Mouse (Mus musculus) liver, embryonic 15.5 days (tissue): ENCODE results near the gene Pramef8. TPM values are rescaled to one million over a fixed set of nuclear protein-coding genes. Genes with fewer than 3 reads are reported as not detected.
"Not testable (repeated sequence)": the region's sequence is repeated elsewhere in the genome, so short reads cannot be mapped to it uniquely, and the experiment has no call there.

Experiments used
- ATAC-seq: fragments of 200-750 bp; cut with Nextera tagmentation; 2 replicates; pipeline ENCODE4 v1.8.0; 2017; ENCODE audit warnings: moderate number of reproducible peaks, mild to moderate bottlenecking, moderate library complexity; ENCODE audit not compliant: insufficient read depth
- H3K27ac ChIP-seq: fragments of 300-500 bp; sonication (generic); replicated peaks from 2 replicates; pipeline ENCODE4 v1.5.1; 2015; ENCODE audit warnings: mild to moderate bottlenecking, inconsistent platforms
- H3K27me3 ChIP-seq: fragments of 300-500 bp; sonication (generic); 2 replicates; pipeline ENCODE4 v1.6.1; 2015; ENCODE audit warnings: mild to moderate bottlenecking, inconsistent platforms
- H3K36me3 ChIP-seq: fragments of 300-500 bp; sonication (generic); replicated peaks from 2 replicates; pipeline ENCODE4 v1.6.1; 2015; ENCODE audit warnings: moderate library complexity, mild to moderate bottlenecking, inconsistent platforms
- H3K4me1 ChIP-seq: fragments of 300-500 bp; sonication (generic); replicated peaks from 2 replicates; pipeline ENCODE4 v1.6.1; 2015; ENCODE audit warnings: inconsistent platforms
- H3K4me2 ChIP-seq: fragments of 300-500 bp; sonication (generic); 2 replicates; pipeline ENCODE4 v1.6.1; 2015; ENCODE audit warnings: moderate library complexity, mild to moderate bottlenecking, inconsistent platforms
- H3K4me3 ChIP-seq: fragments of 300-500 bp; sonication (generic); replicated peaks from 2 replicates; pipeline ENCODE4 v1.5.1; 2015; ENCODE audit warnings: mild to moderate bottlenecking, inconsistent platforms
- H3K9ac ChIP-seq: fragments of 300-500 bp; sonication (generic); 2 replicates; pipeline ENCODE4 v1.6.1; 2015; ENCODE audit warnings: moderate library complexity, mild to moderate bottlenecking, inconsistent platforms
- H3K9me3 ChIP-seq: fragments of 300-500 bp; sonication (generic); replicated peaks from 2 replicates; pipeline ENCODE4 v1.6.1; 2016; ENCODE audit warnings: inconsistent platforms
- WGBS: fragments of 180-500 bp; shearing (Covaris S2); methylation state at CpG from one replicate; pipeline ENCODE4 v1.1.7; 2015; ENCODE audit warnings: mixed read lengths; ENCODE audit not compliant: insufficient replicate concordance; 5-methylcytosine and 5-hydroxymethylcytosine counted together
- polyA plus RNA-seq: library from polyadenylated mRNA; unstranded; fragments of >200 nt; fragmentation: Nextera tagmentation; extraction: Ambion mirVana; gene quantifications from 2 replicates; pipeline ENCODE4 v1.2.1, GENCODE M21; 2015

Gene Pramef8
- polyA plus RNA-seq, 1 experiment from 2014 or later, result 3.8 TPM

DNA sequence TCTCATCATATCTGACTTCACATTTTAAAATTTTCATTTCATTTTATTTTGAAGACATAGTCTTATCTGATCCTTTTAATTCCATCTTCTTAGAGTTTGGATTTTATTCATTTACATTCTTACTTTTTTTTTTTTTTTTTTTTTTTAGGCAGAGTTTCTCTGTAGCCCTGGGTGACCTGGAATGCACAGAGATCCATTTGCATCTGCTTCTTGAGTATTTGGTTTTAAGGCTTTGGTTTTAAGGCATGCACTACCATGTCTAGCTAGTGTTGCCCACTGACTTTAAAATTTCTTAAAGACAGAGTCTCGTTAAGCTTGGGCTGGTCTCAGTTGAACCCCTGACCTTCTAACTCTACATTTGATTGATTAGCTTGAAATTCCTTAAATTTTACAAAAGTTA is 1.4 kb downstream of the Pramef8 start:
- 70% methylated on average over 1 of the region's 1 CpGs for WGBS
- no peak overlapping the region for H3K27ac ChIP-seq
- no peak overlapping the region for H3K9ac ChIP-seq
- H3K4me2 ChIP-seq, result peak overlapping the region; percentile 76; the same call in 1 of the 2 replicates
- no peaks in the 10 kb centered on the region for H3K27me3 ChIP-seq
- no peak for ATAC-seq
- H3K4me1 ChIP-seq, result peaks cover 8% of the 10 kb centered on the region
- peaks cover 27% of the 10 kb centered on the region for H3K36me3 ChIP-seq
- H3K9me3 ChIP-seq, result no peaks in the 10 kb centered on the region
- H3K4me3 ChIP-seq, result no peak overlapping the region

DNA sequence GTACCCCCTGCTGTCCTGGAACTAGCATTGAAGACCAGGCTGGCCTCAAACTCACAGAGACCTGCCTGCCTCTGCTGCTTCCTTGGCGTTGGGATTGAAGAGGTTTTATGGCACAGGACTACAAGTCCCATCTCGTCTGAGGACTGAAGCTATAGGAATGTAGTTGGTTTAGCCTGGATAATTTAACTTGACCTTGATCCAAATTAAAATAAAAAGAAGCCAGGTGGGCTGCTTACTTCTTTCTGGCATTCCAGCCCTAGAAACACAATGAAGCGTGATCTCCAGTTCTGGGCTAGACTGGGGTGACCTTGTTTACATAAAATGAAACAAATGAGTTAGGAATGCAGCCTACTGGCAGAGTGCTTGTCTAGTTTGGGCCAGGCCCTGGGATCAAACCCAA is 1.9 kb downstream of the Pramef8 start:
- Histone ChIP-seq H3K4me1 (peaks cover 8% of the 10 kb centered on the region), H3K4me2 (no peak overlapping the region), H3K27me3 (no peaks in the 10 kb centered on the region), H3K9ac (no peak overlapping the region), H3K4me3 (no peak overlapping the region), H3K9me3 (no peaks in the 10 kb centered on the region), H3K27ac (no peak overlapping the region), H3K36me3 (peaks cover 32% of the 10 kb centered on the region)
- WGBS, result 74% methylated on average over 3 of the region's 3 CpGs
- ATAC-seq, result no peak

DNA sequence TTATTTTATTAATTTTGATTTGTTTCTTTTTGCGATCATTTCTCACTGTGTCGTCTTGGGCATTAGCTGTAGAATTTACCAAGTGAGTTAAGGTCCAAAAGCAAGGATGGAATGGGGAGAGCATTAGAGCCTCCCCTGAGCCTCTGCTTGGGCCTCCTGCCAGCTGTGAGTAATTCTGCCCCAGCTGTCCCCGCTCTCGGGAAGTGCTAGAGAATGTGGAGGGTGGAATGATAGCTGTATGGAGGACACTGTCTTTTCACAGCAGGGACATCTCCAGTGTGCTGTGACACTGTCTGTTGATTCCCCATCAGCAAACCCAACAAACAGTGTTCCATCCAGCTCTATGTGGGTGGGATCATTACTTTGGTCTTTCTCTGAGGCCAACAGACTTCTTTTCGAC is 14.5 kb downstream of the Pramef8 start:
- not testable (repeated sequence) for H3K27ac ChIP-seq, H3K36me3 ChIP-seq, H3K9me3 ChIP-seq, ATAC-seq, H3K4me3 ChIP-seq, H3K9ac ChIP-seq, H3K4me1 ChIP-seq, H3K4me2 ChIP-seq, H3K27me3 ChIP-seq
- 62% methylated on average over 5 of the region's 5 CpGs for WGBS

DNA sequence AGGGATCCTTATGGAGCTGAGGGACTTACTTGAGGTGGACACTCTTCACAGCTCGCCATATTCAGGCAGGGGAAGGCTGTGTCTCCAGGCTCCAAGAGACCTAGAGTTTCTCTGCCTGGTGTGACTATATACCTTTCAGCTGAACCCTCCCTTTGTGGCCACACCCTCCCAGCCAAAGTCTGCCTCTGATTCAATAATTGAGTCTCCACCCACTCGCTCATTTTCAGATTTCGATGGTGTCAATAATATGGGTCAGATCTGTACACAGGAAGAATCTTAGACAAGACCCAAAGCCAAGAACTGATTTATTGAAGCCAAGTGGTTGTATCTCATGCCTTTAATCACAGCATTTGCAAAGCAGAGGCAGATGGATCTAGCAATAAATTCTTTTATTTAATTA is 38.0 kb downstream of the Pramef8 start, which contains the start of gene Oog4:
Gene Oog4, minus strand, starts transcription at position 101 of the 400 bp plus-strand sequence.
- no peak within 1 kb of the TSS for H3K4me2 ChIP-seq
- H3K36me3 ChIP-seq, result no peaks in the 10 kb centered on the region
- no peak within 1 kb of the TSS for H3K27ac ChIP-seq
- H3K9ac ChIP-seq, result no peak within 1 kb of the TSS
- H3K9me3 ChIP-seq, result no peaks in the 10 kb centered on the region
- 50% methylated on average over 3 of the region's 3 CpGs for WGBS
- no peaks in the 10 kb centered on the region for H3K27me3 ChIP-seq
- H3K4me3 ChIP-seq, result no peak within 1 kb of the TSS
- no peak for ATAC-seq
- no peaks in the 10 kb centered on the region for H3K4me1 ChIP-seq

Other genes starting within 250 kb of the Pramef8 start
- 2.8 and 3.4 TPM in 2 replicates for gene Prdm2, start 199.4 kb upstream of the Pramef8 start, polyA plus RNA-seq
- 1.1 and 1.8 TPM in 2 replicates for gene Pdpn, start 112.9 kb upstream of the Pramef8 start, polyA plus RNA-seq
- gene Lrrc38, start 62.7 kb upstream of the Pramef8 start, polyA plus RNA-seq, result 0.07 TPM in 1 of 2 replicates, not detected in the other
- gene Pramel1, start 18.0 kb upstream of the Pramef8 start, polyA plus RNA-seq, result not detected in 2 replicates
- not detected in 2 replicates for gene Oog4, start 37.9 kb downstream of the Pramef8 start, polyA plus RNA-seq
- not detected in 2 replicates for gene Gm13043, start 98.9 kb downstream of the Pramef8 start, polyA plus RNA-seq
- not detected in 2 replicates for gene Gm13040, start 123.5 kb downstream of the Pramef8 start, polyA plus RNA-seq
- gene BC080695, start 139.3 kb downstream of the Pramef8 start, polyA plus RNA-seq, result not detected in 2 replicates
- gene Gm13057, start 139.3 kb downstream of the Pramef8 start, polyA plus RNA-seq, result not detected in 2 replicates
- not detected in 2 replicates for gene Gm13083, start 202.6 kb downstream of the Pramef8 start, polyA plus RNA-seq
- gene Gm13088, start 244.8 kb downstream of the Pramef8 start, polyA plus RNA-seq, result not detected in 2 replicates